Mouse (Mus musculus) Patski (cell line): ENCODE data around the gene Btg1. TPM values are rescaled to one million over a fixed set of nuclear protein-coding genes. Genes with fewer than 3 reads are reported as not detected.

Source experiments
- ATAC-seq: fragments of 100-300 bp; one replicate; pipeline ENCODE4 v1.8.0; 2021
- CTCF ChIA-PET: fragments of 350-600 bp; sonication (Branson Sonifier 250); formaldehyde crosslinking; loops from one replicate; lab custom pipeline; 2022; ENCODE audit warnings: inconsistent platforms; lab: Charles Lee
- POLR2A ChIA-PET: fragments of 350-600 bp; sonication (Branson Sonifier 250); formaldehyde crosslinking; loops from one replicate; lab custom pipeline; 2022; ENCODE audit warnings: antibody characterized with exemption, inconsistent platforms; lab: Charles Lee
- DNase-seq: peaks from one replicate; pipeline ENCODE4 v3.0.0-alpha.2; 2011; ENCODE audit warnings: low read depth, low spot score
- H3K27me3 ChIP-seq: fragments of 371-371 bp; one replicate; pipeline ENCODE4 v1.5.1; 2021
- CTCF ChIP-seq: fragments of 100-300 bp; IDR thresholded peaks from one replicate; pipeline ENCODE4 v1.5.1; 2021
- in situ Hi-C: fragments of 300-500 bp; cut with MboI; formaldehyde crosslinking; loops from 3 replicates; pipeline ENCODE4 v1.11.1; 2018; ENCODE audit warnings: low pct_unique_long_range_greater_than_20kb, mixed read lengths
- polyA plus RNA-seq: library from polyadenylated mRNA; unstranded; gene quantifications from one replicate; pipeline ENCODE4 v1.2.3, GENCODE M21; 2021

Btg1 gene
- polyA plus RNA-seq, 1 experiment from 2014 or later, result 91.5 TPM

- ATAC-seq (no peak), DNase-seq (no peak)
- in situ Hi-C loops, result no loop called here
- ChIA-PET POLR2A (interaction anchor here (0.7 kb wide), 1 partner anchor 12 kb away, joined by 3 read pairs; no protein-coding TSS in a partner anchor), CTCF (interaction anchor here (1.6 kb wide), 1 partner anchor 15 kb away, joined by 5 read pairs; no protein-coding TSS in a partner anchor)
- H3K27me3 ChIP-seq, result no peaks in the 10 kb centered on the region
- TF ChIP-seq CTCF, result no peak
These were observed 25.9 kb downstream of the Btg1 start for GRCm38 (mm10) chr10:96642751-96643150.

GRCm38 (mm10) chr10:96645183-96645582 lies 28.4 kb downstream of the Btg1 start:
- ChIA-PET POLR2A (no interaction called here), CTCF (no interaction called here)
- no peaks in the 10 kb centered on the region for H3K27me3 ChIP-seq
- DNase-seq, result no peak
- no peak for ATAC-seq
- TF ChIP-seq CTCF, result no peak
- in situ Hi-C loops, result no loop called here

GRCm38 (mm10) chr10:96646024-96646866 lies 29.4 kb downstream of the Btg1 start:
- ChIA-PET POLR2A (no interaction called here), CTCF (interaction anchor here (1.0 kb wide), 1 partner anchor 9 kb away, joined by 3 read pairs; no protein-coding TSS in a partner anchor)
- no peak for ATAC-seq
- in situ Hi-C loops, result no loop called here
- no peaks in the 10 kb centered on the region for H3K27me3 ChIP-seq
- no peak for DNase-seq
- no peak for TF ChIP-seq CTCF

DNA sequence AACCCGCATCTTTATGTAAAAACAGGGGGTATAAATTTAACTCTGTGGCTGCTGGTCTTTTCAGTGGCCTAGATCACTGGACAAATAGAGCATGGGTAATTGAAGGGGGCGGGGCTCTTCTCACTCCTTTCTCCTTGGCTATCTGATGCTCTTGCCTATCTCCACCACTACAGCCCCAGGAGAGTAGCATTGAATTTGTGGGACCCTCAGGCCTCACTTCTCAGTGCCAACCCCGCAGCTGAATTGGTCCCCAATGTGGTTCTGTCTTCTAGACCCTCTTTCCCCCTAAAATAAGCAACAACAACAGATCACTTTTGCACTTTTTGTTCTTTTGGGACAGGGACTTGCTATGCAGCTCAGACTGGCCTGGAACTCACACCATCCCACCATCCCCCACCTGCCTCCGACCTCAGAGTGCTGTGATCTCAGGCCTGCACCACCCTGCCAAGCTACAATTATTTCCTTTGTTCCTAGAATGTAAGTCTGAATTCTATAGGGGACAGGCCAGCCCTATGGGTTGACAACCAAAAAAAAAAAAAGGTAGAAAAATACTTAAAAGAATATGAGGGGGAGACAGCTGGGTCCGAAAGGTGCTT lies 30.2 kb downstream of the Btg1 start:
- DNase-seq, result no peak
- no peaks in the 10 kb centered on the region for H3K27me3 ChIP-seq
- CTCF ChIA-PET, result interaction anchor here (1.0 kb wide), 1 partner anchor 8 kb away, joined by 3 read pairs; no protein-coding TSS in a partner anchor
- in situ Hi-C loops, result no loop called here
- no peak for ATAC-seq
- POLR2A ChIA-PET, result no interaction called here
- no peak for TF ChIP-seq CTCF

DNA sequence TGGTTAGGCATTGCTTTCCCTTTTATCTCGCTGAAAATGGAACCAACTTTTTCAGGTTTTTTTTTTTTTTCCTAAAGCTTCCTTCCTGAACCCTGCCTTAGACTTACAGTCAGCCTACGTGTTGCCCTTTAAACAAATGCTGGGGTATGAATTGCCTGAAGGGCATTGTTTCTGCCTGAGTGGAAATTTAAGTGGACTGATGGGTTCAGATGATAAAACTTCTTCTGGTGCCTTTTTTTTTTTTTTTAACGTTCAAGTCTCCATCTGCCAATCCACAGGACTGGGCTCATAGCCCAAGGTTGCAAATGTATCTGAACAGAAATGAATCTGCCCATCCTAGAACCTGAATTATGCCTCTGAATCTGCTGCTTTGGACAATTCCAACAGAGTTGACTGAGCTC lies 31.4 kb downstream of the Btg1 start:
- no peaks in the 10 kb centered on the region for H3K27me3 ChIP-seq
- POLR2A ChIA-PET, result interaction anchor here (0.7 kb wide), 1 partner anchor 374 kb away, joined by 4 read pairs; no protein-coding TSS in a partner anchor
- DNase-seq (no peak), ATAC-seq (no peak)
- CTCF ChIA-PET, result interaction anchor here (1.0 to 1.7 kb wide), 4 partner anchors 11 to 38 kb away, joined by 3 read pairs; no protein-coding TSS in a partner anchor
- in situ Hi-C loops, result no loop called here
- TF ChIP-seq CTCF, result no peak

DNA sequence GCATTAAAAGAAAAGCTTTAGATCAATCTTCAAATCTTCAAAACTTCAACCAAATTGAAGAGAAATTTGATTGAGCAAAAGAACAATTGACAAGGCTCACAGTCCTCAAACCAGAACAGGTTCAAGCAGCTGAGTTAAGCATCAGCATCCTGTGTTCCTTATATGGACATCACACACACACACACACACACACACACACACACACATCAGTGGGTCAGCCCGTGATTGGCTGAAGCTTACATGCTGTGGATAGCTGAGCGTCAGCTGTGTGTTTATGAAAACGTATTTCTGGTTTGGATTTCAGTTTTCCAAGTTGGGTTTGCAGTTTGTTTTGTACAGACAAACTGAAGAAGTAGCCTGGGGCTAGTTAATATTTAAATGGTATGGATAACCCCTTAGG lies 32.7 kb downstream of the Btg1 start:
- H3K27me3 ChIP-seq, result no peaks in the 10 kb centered on the region
- in situ Hi-C loops, result no loop called here
- TF ChIP-seq CTCF, result no peak
- ChIA-PET CTCF (interaction anchor here (0.6 to 1.7 kb wide), 4 partner anchors 8 to 40 kb away, joined by 3 read pairs; no protein-coding TSS in a partner anchor), POLR2A (no interaction called here)
- no peak for DNase-seq
- no peak for ATAC-seq

GRCm38 (mm10) chr10:96652372-96652771 lies 35.6 kb downstream of the Btg1 start:
- ATAC-seq (no peak), DNase-seq (no peak)
- ChIA-PET POLR2A (no interaction called here), CTCF (no interaction called here)
- in situ Hi-C loops, result no loop called here
- no peak for TF ChIP-seq CTCF
- no peaks in the 10 kb centered on the region for H3K27me3 ChIP-seq

DNA sequence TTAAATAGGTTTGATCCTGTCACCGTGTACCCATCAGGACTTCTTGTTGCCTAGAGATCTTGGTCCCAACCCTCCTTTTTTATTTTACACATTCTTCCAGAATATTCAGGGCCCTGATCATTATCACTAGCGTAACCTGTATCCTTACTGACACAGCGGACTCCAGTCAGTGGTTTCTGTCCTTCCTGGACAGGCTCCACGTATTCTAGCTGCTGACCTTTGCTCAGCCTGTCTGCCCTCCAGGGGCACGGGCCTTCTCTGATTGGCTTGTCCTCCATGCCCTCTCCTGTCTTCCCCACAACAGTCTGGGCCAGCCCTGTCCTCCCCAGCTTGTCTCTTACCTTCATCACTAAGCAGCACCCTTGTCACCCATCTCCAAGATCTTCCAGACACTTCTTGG lies 36.2 kb downstream of the Btg1 start:
- H3K27me3 ChIP-seq, result no peaks in the 10 kb centered on the region
- no peak for TF ChIP-seq CTCF
- DNase-seq, result no peak
- ATAC-seq, result no peak
- ChIA-PET POLR2A (no interaction called here), CTCF (no interaction called here)
- in situ Hi-C loops, result no loop called here

DNA sequence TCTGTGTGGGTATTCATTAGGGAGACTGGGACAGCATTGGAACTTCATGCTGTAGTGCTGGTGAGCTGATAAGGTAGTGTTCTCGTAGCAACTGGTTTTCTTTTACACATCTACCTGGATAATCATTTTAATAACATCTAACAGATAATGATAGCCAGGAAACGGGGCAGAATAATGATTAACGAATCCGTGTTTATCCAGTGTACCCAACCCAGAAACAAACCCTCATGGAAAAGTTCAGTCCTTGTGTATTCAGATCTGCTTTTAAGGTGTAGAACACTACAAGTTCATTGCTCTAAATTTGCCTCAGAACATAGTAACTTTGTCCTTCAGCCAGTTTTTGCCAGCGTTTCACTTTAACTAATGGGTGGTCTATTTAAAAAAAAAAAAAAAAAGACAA lies 37.3 kb downstream of the Btg1 start:
- ChIA-PET POLR2A (no interaction called here), CTCF (no interaction called here)
- TF ChIP-seq CTCF, result no peak
- H3K27me3 ChIP-seq, result no peaks in the 10 kb centered on the region
- in situ Hi-C loops, result no loop called here
- DNase-seq (no peak), ATAC-seq (no peak)

- no peak for TF ChIP-seq CTCF
- H3K27me3 ChIP-seq, result no peaks in the 10 kb centered on the region
- ChIA-PET CTCF (interaction anchor here (0.9 kb wide), 1 partner anchor 8 kb away, joined by 3 read pairs; no protein-coding TSS in a partner anchor), POLR2A (interaction anchor here (0.6 kb wide), 1 partner anchor 12 kb away, joined by 3 read pairs; no protein-coding TSS in a partner anchor)
- DNase-seq, result no peak
- in situ Hi-C loops, result no loop called here
- ATAC-seq, result no peak
These were observed 37.8 kb downstream of the Btg1 start for GRCm38 (mm10) chr10:96654576-96654975.
